Mouse (Mus musculus) CH12.LX (cell line): ENCODE results near the gene Sirt6.

Experiments
- CHD2 ChIP-seq: IDR thresholded peaks from 2 replicates; pipeline ENCODE4 v1.6.1; 2011; ENCODE audit warnings: low read length, improper control_type of control experiment
- CTCF ChIP-seq, 2 experiments: IDR thresholded peaks in 1 of 2; conservative IDR thresholded peaks in 1 of 2; 2 replicates each; pipeline ENCODE4 v1.5.1; 2011 to 2012; ENCODE audit warnings: low read depth in 2 of 2, low read length in 2 of 2, improper control_type of control experiment in 1 of 2, inconsistent platforms in 1 of 2, mild to moderate bottlenecking in 1 of 2, moderate library complexity in 1 of 2
- E2F4 ChIP-seq: IDR thresholded peaks from 2 replicates; pipeline ENCODE4 v1.6.1; 2011; ENCODE audit warnings: low read depth, low read length, improper control_type of control experiment; ENCODE audit not compliant: insufficient replicate concordance
- GABPA ChIP-seq: IDR thresholded peaks from 2 replicates; pipeline ENCODE4 v1.6.1; 2012; ENCODE audit warnings: low read depth, low read length, improper control_type of control experiment, inconsistent platforms; ENCODE audit not compliant: insufficient replicate concordance
- MAFK ChIP-seq: IDR thresholded peaks from 2 replicates; pipeline ENCODE4 v1.6.1; 2011; ENCODE audit warnings: low read length, improper control_type of control experiment; ENCODE audit not compliant: insufficient replicate concordance
- MAZ ChIP-seq: IDR thresholded peaks from 2 replicates; pipeline ENCODE4 v1.6.1; 2012; ENCODE audit warnings: low read depth, mild to moderate bottlenecking, inconsistent platforms, low read length, improper control_type of control experiment, moderate library complexity
- POLR2A ChIP-seq: IDR thresholded peaks from 2 replicates; pipeline ENCODE4 v1.6.1; 2011; ENCODE audit warnings: low read depth, mild to moderate bottlenecking, improper control_type of control experiment, low read length
- RAD21 ChIP-seq: IDR thresholded peaks from 2 replicates; pipeline ENCODE4 v1.6.1; 2011; ENCODE audit warnings: low read depth, mild to moderate bottlenecking, low read length, improper control_type of control experiment, moderate library complexity
- SMC3 ChIP-seq: IDR thresholded peaks from 2 replicates; pipeline ENCODE4 v1.6.1; 2011; ENCODE audit warnings: low read depth, low read length, improper control_type of control experiment
- TBP ChIP-seq: conservative IDR thresholded peaks from 2 replicates; pipeline ENCODE4 v1.6.1; 2011; ENCODE audit warnings: low read depth, low read length, improper control_type of control experiment
- TCF12 ChIP-seq: IDR thresholded peaks from 2 replicates; pipeline ENCODE4 v1.6.1; 2014; ENCODE audit warnings: low read depth, mild to moderate bottlenecking, inconsistent platforms, low read length, improper control_type of control experiment
- ZNF384 ChIP-seq: IDR thresholded peaks from 2 replicates; pipeline ENCODE4 v1.6.1; 2012; ENCODE audit warnings: low read depth, low read length, improper control_type of control experiment, inconsistent platforms

- TF ChIP-seq POLR2A (peak; percentile 83), TBP (0 out of 2 replicates have a peak, but pooled peaks have one; percentile 73), CHD2 (0 out of 2 replicates have a peak, but pooled peaks have one; percentile 1), TCF12 (peak; percentile 59; the same call in 1 of the 2 replicates), MAFK (0 out of 2 replicates have a peak, but pooled peaks have one; percentile 53), CTCF (conservative IDR thresholded peaks at IDR 0.05 in 1 of 2, IDR thresholded peaks at IDR 0.05 in 1 of 2; ENCODE audit: low read depth in 2 of 2, low read length in 2 of 2) (no peak), E2F4 (no peak; the same call in 1 of the 2 replicates), MAZ (peak; percentile 98), GABPA (no peak; the same call in 1 of the 2 replicates), SMC3 (0 out of 2 replicates have a peak, but pooled peaks have one; percentile 4), RAD21 (no peak), ZNF384 (no peak)
These were observed at the start of gene Sirt6 for GRCm38 (mm10) chr10:81626994-81627835.
